Mouse (Mus musculus) thymus, postnatal 4 days (tissue): ENCODE data around the gene Fndc5.

Experiments
- DNase-seq: peaks from one replicate; pipeline ENCODE4 v3.0.0; 2021

The Fndc5 gene

GRCm38 (mm10) chr4:129147552-129148103, 10.8 kb downstream of the Fndc5 start:
- DNase-seq: no peak

- DNase-seq: no peak
Measured at GRCm38 (mm10) chr4:129149321-129149720, 12.5 kb downstream of the Fndc5 start.

- DNase-seq: no peak
Measured at GRCm38 (mm10) chr4:129151276-129151811, 14.5 kb downstream of the Fndc5 start.

- no peak for DNase-seq
Measured at GRCm38 (mm10) chr4:129157541-129157940, 20.7 kb downstream of the Fndc5 start.

GRCm38 (mm10) chr4:129158549-129158948, 21.8 kb downstream of the Fndc5 start:
- no peak for DNase-seq

GRCm38 (mm10) chr4:129161076-129161475, 24.3 kb downstream of the Fndc5 start:
- no peak for DNase-seq

GRCm38 (mm10) chr4:129161581-129162255, 24.9 kb downstream of the Fndc5 start:
- no peak for DNase-seq

- DNase-seq: peak; percentile 19
Measured at GRCm38 (mm10) chr4:129172529-129172928, 35.7 kb downstream of the Fndc5 start.

GRCm38 (mm10) chr4:129179560-129179959, 42.8 kb downstream of the Fndc5 start:
- no peak for DNase-seq

GRCm38 (mm10) chr4:129188041-129188659, 51.4 kb downstream of the Fndc5 start:
- DNase-seq: no peak

GRCm38 (mm10) chr4:129188803-129189541, 52.2 kb downstream of the Fndc5 start:
- DNase-seq: peak; percentile 75

GRCm38 (mm10) chr4:129189542-129190519, 53.0 kb downstream of the Fndc5 start, which contains the start of the genes S100pbp and Yars:
Gene S100pbp, minus strand, starts transcription at chr4:129189727.
Gene Yars, plus strand, starts transcription at chr4:129189760.
- peak; percentile 99 for DNase-seq

- DNase-seq: peak; percentile 35
Measured at GRCm38 (mm10) chr4:129190538-129190937, 53.7 kb downstream of the Fndc5 start.

GRCm38 (mm10) chr4:129191691-129192090, 54.9 kb downstream of the Fndc5 start:
- DNase-seq: no peak
